Mouse (Mus musculus): ENCODE results near the gene Arhgef1.

DNA sequence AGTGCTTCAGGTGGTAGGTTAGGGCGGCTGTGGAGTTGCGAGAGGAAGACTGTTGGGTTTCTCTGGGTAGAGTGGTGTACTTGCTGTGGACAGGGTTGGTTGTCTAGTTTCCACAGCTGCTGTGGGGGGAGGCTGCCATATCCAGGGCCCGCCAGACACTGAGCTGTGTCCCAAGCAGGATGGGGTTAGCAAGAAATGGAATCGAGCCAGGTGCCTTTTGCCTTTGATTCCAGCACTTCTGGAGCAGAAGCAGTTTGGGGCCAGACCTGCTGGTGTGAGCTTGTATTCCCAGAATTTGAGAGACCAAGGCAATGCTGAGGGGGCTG is 16.4 kb upstream of the Arhgef1 start:
- TF ChIP-seq FLI1 (IDR thresholded peaks at IDR 0.05; ENCODE audit: low read length) (no peak), GATA1 (IDR thresholded peaks at IDR 0.05; ENCODE audit: borderline replicate concordance, low read length) (no peak)
